Mouse (Mus musculus): Measurements from ENCODE around the gene Bloc1s3.

GRCm38 (mm10) chr7:19483281-19483680 lies 24.9 kb downstream of the Bloc1s3 start:
- no peak for TF ChIP-seq CTCF (IDR thresholded peaks at IDR 0.05; ENCODE audit: insufficient read depth, low read depth, low read length)
- TF ChIP-seq POLR2A (IDR thresholded peaks at IDR 0.05; ENCODE audit: insufficient read depth, low read depth, low read length) = no peak
